Mouse (Mus musculus): ENCODE data around the gene Mrps33.

Mrps33 gene

GRCm38 (mm10) chr6:39781766-39782530, 28.8 kb downstream of the Mrps33 start:
- ATAC-seq (ENCODE audit: insufficient number of reproducible peaks, low FRiP score, low TSS enrichment) = no peak

- ATAC-seq (ENCODE audit: insufficient number of reproducible peaks, low FRiP score, low TSS enrichment) = no peak
These were observed 29.7 kb downstream of the Mrps33 start for GRCm38 (mm10) chr6:39780857-39781666.

- ATAC-seq (ENCODE audit: insufficient number of reproducible peaks, low FRiP score, low TSS enrichment) = no peak
These were observed 32.3 kb downstream of the Mrps33 start for GRCm38 (mm10) chr6:39778506-39778905.

DNA sequence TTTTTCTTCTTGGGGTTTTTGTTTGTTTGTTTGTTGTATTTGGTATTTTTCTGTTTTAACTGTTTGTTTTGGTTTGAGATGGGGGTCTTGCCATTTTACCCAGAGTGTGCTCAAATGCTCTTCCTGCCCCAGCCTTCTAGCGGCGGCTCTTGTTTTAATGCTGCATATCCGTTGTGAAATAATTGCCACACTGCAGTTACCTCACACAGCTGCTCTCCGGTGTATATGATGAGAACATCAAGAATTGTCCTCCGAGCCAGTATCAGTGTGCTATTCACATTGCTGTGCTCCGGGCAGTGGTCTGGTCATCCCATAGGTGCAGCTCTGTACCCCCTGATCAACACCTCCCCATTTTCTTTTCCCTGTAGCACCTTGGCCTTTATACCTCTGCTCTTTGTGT, 34.5 kb downstream of the Mrps33 start:
- ATAC-seq (ENCODE audit: insufficient number of reproducible peaks, low FRiP score, low TSS enrichment) = no peak

GRCm38 (mm10) chr6:39775029-39775428, 35.8 kb downstream of the Mrps33 start:
- ATAC-seq (ENCODE audit: insufficient number of reproducible peaks, low FRiP score, low TSS enrichment) = no peak

GRCm38 (mm10) chr6:39757229-39757628, 53.6 kb downstream of the Mrps33 start:
- no peak for ATAC-seq (ENCODE audit: insufficient number of reproducible peaks, low FRiP score, low TSS enrichment)
